Mouse (Mus musculus) E14TG2a.4 (cell line): ENCODE measurements around the gene Phactr1.

ENCODE experiments used
- CTCF ChIP-seq: conservative IDR thresholded peaks from 2 replicates; pipeline ENCODE4 v1.5.1; 2014; ENCODE audit warnings: low read length
- NANOG ChIP-seq: IDR thresholded peaks from 2 replicates; pipeline ENCODE4 v1.6.1; 2014; ENCODE audit warnings: borderline replicate concordance, low read length, mixed read lengths
- POU5F1 ChIP-seq: IDR thresholded peaks from 2 replicates; pipeline ENCODE4 v1.6.1; 2014; ENCODE audit warnings: low read length, borderline replicate concordance

DNA sequence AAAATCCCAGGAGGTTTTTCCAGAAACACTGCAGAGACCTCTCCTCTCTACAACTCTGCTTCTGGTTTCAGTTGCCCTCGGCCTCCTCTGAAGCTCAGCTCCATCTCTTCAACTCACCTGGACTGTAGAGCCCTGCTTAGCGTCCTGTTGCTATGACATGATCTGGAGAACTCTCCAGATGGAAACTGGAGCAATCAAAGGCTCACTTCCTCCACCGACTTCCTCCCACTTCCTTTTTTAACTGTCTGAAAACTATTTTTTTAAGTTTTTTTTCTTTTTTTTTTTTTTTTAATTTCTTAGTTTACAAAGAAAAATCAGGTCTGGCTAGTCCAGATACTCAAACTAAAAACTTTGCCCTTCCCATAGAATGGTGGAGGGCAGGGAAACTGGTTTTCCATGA is 318.9 kb downstream of the Phactr1 start:
- TF ChIP-seq CTCF (no peak), POU5F1 (no peak), NANOG (no peak)
